Mouse (Mus musculus): ENCODE results near the gene Pard3b. TPM values are rescaled to one million over a fixed set of nuclear protein-coding genes. Genes with fewer than 3 reads are reported as not detected.

Gene Pard3b
- total RNA-seq, 2 experiments from 2014 or later = 4.2 to 7.4 TPM

GRCm38 (mm10) chr1:62532426-62533126 lies 894.0 kb downstream of the Pard3b start:
- Histone ChIP-seq H3K4me3 (no peak overlapping the region), H3K27ac (no peak overlapping the region)
- DNase-seq = no peak
- TF ChIP-seq CTCF (IDR thresholded peaks at IDR 0.05) = no peak
- intact Hi-C loops (cut with DNase I) = no loop called here

- Histone ChIP-seq H3K4me3 (no peak overlapping the region), H3K27ac (no peak overlapping the region)
Observed at GRCm38 (mm10) chr1:62548953-62549352, 910.3 kb downstream of the Pard3b start.

GRCm38 (mm10) chr1:62550546-62550945 lies 911.9 kb downstream of the Pard3b start:
- intact Hi-C loops (cut with DNase I) = no loop called here
- no peak overlapping the region for H3K27ac ChIP-seq
- TF ChIP-seq CTCF (IDR thresholded peaks at IDR 0.05) = no peak
- DNase-seq = no peak
- no peak overlapping the region for H3K4me3 ChIP-seq

More at GRCm38 (mm10) chr1:62548953-62549352, 910.3 kb downstream of the Pard3b start:
- no peak for DNase-seq
- intact Hi-C loops (cut with DNase I) = no loop called here
- TF ChIP-seq CTCF (IDR thresholded peaks at IDR 0.05) = no peak

GRCm38 (mm10) chr1:62551516-62551915 lies 912.9 kb downstream of the Pard3b start:
- Histone ChIP-seq H3K27ac (no peak overlapping the region), H3K4me3 (no peak overlapping the region)
- TF ChIP-seq CTCF (IDR thresholded peaks at IDR 0.05) = no peak
- intact Hi-C loops (cut with DNase I) = no loop called here
- peak; percentile 23 for DNase-seq

- DNase-seq = no peak
- Histone ChIP-seq H3K27ac (no peak overlapping the region), H3K4me3 (no peak overlapping the region)
- intact Hi-C loops (cut with DNase I) = no loop called here
- no peak for TF ChIP-seq CTCF (IDR thresholded peaks at IDR 0.05)
Observed at GRCm38 (mm10) chr1:62555838-62556237, 917.2 kb downstream of the Pard3b start.

- no peak overlapping the region for H3K27ac ChIP-seq
Observed at GRCm38 (mm10) chr1:62562987-62563386, 924.4 kb downstream of the Pard3b start.

GRCm38 (mm10) chr1:62564245-62565119 lies 925.9 kb downstream of the Pard3b start:
- intact Hi-C loops (cut with DNase I) = no loop called here
- DNase-seq = no peak
- Histone ChIP-seq H3K27ac (no peak overlapping the region), H3K4me3 (no peak overlapping the region)
- no peak for TF ChIP-seq CTCF (IDR thresholded peaks at IDR 0.05)

More at GRCm38 (mm10) chr1:62562987-62563386, 924.4 kb downstream of the Pard3b start:
- no peak for TF ChIP-seq CTCF (IDR thresholded peaks at IDR 0.05)
- intact Hi-C loops (cut with DNase I) = no loop called here
- DNase-seq = no peak
- no peak overlapping the region for H3K4me3 ChIP-seq

GRCm38 (mm10) chr1:62565120-62565809 lies 926.6 kb downstream of the Pard3b start:
- Histone ChIP-seq H3K27ac (no peak overlapping the region), H3K4me3 (no peak overlapping the region)
- no peak for TF ChIP-seq CTCF (IDR thresholded peaks at IDR 0.05)
- DNase-seq = no peak
- intact Hi-C loops (cut with DNase I) = no loop called here

GRCm38 (mm10) chr1:62566596-62566995 lies 928.0 kb downstream of the Pard3b start:
- Histone ChIP-seq H3K4me3 (no peak overlapping the region), H3K27ac (no peak overlapping the region)
- TF ChIP-seq CTCF (IDR thresholded peaks at IDR 0.05) = no peak
- intact Hi-C loops (cut with DNase I) = no loop called here
- no peak for DNase-seq

- intact Hi-C loops (cut with DNase I) = no loop called here
- TF ChIP-seq CTCF (IDR thresholded peaks at IDR 0.05) = no peak
- DNase-seq = no peak
- Histone ChIP-seq H3K4me3 (no peak overlapping the region), H3K27ac (no peak overlapping the region)
Observed at GRCm38 (mm10) chr1:62576939-62577590, 938.4 kb downstream of the Pard3b start.

GRCm38 (mm10) chr1:62579024-62579765 lies 940.6 kb downstream of the Pard3b start:
- peak overlapping the region; percentile 39; the same call in 1 of the 2 replicates for H3K27ac ChIP-seq
- no peak overlapping the region for H3K4me3 ChIP-seq
- TF ChIP-seq CTCF (IDR thresholded peaks at IDR 0.05) = no peak
- intact Hi-C loops (cut with DNase I) = no loop called here
- no peak for DNase-seq
